Mouse (Mus musculus): Measurements from ENCODE around the gene Cwh43. TPM values are rescaled to one million over a fixed set of nuclear protein-coding genes. Genes with fewer than 3 reads are reported as not detected.

Gene Cwh43
- polyA plus RNA-seq (2012; rRNA removed): 0.40 and 1.4 TPM in 2 replicates

DNA sequence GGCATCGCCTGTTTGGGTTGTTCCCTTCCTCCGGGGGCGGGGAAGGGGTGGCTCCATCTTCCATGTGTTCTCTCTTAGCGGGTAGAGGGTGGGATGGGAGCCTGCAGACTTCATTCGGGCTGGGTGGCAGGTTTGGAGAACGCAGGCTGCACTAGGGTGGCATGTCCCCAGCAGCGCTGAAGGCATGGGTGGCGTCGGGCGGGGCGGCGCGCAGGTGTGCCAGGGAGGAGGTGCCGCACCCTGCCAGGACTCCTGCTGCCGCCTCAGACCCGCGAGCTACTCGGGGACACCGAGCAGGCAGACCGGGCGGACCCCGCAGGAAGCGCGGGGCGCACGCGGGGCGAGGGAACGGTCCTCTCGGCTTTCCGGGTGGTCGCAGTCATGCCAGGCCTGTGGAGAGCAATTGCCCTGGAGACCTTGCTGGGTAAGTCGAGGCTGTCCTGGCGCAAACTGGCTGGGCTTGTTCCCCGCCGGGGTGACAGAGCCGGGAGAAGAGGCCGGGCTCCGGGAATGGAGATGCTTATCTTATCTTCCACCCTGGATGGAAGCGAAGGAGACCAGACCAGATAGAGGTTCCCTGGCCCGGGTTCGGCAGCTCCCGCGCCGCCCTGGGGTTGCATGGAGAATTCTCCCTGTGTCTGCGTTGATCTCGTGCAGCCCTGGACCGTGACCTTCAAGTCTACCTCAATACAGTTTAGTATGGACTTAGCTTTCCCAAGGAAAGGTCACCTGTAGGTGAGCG, at the start of gene Cwh43:
Gene Cwh43 (plus strand): TSS at position 95 of the 742 bp plus-strand sequence.

DNA sequence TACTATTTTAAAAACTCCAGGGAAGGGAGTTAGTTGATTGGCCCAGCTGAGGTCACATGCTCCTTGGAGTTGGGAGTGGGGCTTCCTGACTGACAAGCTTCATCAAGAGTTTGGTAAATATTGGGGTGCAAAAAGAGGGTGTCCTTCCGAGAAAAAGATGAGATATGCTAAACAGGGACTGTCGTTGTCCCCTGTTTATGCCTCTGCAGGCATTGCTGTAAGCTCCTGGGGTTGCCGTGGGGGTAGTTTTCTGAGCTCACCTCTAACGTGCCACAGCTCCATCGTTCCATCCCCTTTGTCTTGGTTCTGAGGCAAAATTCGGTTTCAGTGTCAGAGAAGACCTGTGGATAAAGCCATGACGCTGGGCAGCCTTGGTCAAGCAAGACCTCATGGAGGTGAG, 74.8 kb downstream of the Cwh43 start, which contains the start of gene Dcun1d4:
Gene Dcun1d4 (plus strand): TSS at position 301 of the 400 bp plus-strand sequence.

Other genes with a start within 250 kb of the Cwh43 start
- gene Fryl, start 149.5 kb upstream of the Cwh43 start, polyA plus RNA-seq (2012; rRNA removed): 45.4 and 48.1 TPM in 2 replicates
- 251 and 255 TPM in 2 replicates for gene Ociad1, start 113.3 kb upstream of the Cwh43 start, polyA plus RNA-seq (2012; rRNA removed)
- 10.4 and 12.8 TPM in 2 replicates for gene Ociad2, start 65.0 kb upstream of the Cwh43 start, polyA plus RNA-seq (2012; rRNA removed)
- 36.3 and 37.1 TPM in 2 replicates for gene Dcun1d4, start 74.9 kb downstream of the Cwh43 start, polyA plus RNA-seq (2012; rRNA removed)
- gene Lrrc66, start 226.5 kb downstream of the Cwh43 start, polyA plus RNA-seq (2012; rRNA removed): not detected in 2 replicates
- gene Sgcb, start 241.7 kb downstream of the Cwh43 start, polyA plus RNA-seq (2012; rRNA removed): 31.3 and 34.0 TPM in 2 replicates
- gene Spata18, start 245.3 kb downstream of the Cwh43 start, polyA plus RNA-seq (2012; rRNA removed): 0.62 and 0.98 TPM in 2 replicates

Data from central nervous system, embryonic 18 days (tissue).